Mouse (Mus musculus): ENCODE data around the gene Zfyve16.

GRCm38 (mm10) chr13:92532216-92532615, 1.5 kb upstream of the Zfyve16 start:
- TF ChIP-seq CTCF (IDR thresholded peaks at IDR 0.05; ENCODE audit: borderline replicate concordance, insufficient read depth, low read depth, low read length) (no peak), POLR2A (IDR thresholded peaks at IDR 0.05; ENCODE audit: borderline replicate concordance, insufficient read depth, low read length) (no peak)

Measured in cerebellum, adult 2 months (tissue).